Mouse (Mus musculus): ENCODE data around the gene Nckap5. TPM values are rescaled to one million over a fixed set of nuclear protein-coding genes. Genes with fewer than 3 reads are reported as not detected.

The Nckap5 gene
- polyA plus RNA-seq, 1 experiment from 2014 or later: 10.9 TPM

DNA sequence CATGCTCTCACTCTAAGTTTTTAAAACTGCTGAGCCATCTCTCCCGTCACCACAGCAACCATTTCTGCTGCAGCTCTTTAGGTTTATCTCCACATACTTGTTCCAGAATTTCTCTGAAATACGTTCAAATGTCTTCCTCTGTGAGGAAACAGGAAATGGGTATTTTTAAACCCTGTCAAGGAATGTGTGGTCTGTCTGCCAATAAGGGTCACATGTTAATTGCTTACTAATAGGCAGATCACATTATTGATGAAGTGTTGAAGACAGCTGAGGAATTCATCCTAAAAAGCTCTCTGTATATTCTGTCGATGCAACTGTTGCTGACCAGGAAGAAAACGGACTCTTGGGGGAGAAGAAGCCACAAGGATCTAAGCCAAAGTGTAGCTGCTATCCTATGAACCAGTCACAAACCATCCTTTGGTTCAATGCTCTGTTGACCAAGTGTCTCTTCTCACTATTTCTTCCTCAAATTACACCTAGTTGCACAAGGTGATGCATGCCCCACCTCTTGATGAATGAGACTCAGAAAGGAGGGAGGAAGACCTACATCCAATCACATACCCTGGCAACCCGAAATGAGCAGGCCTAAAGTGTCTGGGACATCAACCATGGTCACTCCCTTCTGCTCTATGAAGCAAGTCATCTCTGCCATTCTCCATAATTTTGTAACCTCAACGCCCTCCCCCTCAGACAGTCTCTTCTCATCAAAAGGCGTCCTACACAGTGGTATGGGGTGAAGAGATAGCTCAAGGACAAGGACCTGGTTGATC lies 349.0 kb downstream of the Nckap5 start:
- WGBS: 92% methylated on average over 7 of the region's 7 CpGs
- Histone ChIP-seq H3K4me1 (ENCODE audit: control insufficient read depth, insufficient read depth, low read length) (no peaks in the 10 kb centered on the region), H3K9ac (ENCODE audit: low read depth, low read length) (no peak overlapping the region), H3K4me3 (ENCODE audit: low read depth, low read length) (no peak overlapping the region), H3K4me2 (ENCODE audit: low read length) (no peak overlapping the region), H3K9me3 (replicated peaks; ENCODE audit: control insufficient read depth, low read length, poor library complexity, severe bottlenecking) (no peaks in the 10 kb centered on the region), H3K27me3 (ENCODE audit: control insufficient read depth, insufficient read depth, low read depth, low read length) (no peaks in the 10 kb centered on the region), H3K27ac (ENCODE audit: low read length) (no peak overlapping the region), H3K36me3 (ENCODE audit: control insufficient read depth, insufficient read depth, low read length) (no peaks in the 10 kb centered on the region)
- no peak for ATAC-seq

DNA sequence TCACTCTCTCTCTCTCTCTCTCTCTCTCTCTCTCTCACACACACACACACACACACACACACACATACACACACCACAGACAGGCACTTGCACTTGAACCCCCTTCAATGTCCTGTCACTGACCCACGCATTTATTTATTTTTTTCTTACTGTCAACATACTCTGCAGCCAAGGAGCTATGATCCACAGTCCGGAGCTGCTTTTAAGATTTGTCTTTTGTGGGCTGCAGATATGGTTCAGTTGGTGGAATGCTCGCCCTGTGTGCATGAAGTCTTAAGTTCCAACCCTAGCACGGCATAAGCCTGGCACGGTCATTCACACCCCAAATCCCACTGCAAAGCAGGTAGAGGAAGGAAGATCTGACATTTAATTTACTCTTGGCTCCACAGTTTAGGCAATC lies 357.6 kb downstream of the Nckap5 start:
- H3K27ac ChIP-seq (ENCODE audit: low read length): no peak overlapping the region
- H3K4me3 ChIP-seq (ENCODE audit: low read depth, low read length): no peak overlapping the region
- WGBS: 82% methylated on average over 5 of the region's 5 CpGs
- no peaks in the 10 kb centered on the region for H3K9me3 ChIP-seq (replicated peaks; ENCODE audit: control insufficient read depth, low read length, poor library complexity, severe bottlenecking)
- peaks cover 3% of the 10 kb centered on the region; the same call in 1 of the 2 replicates for H3K4me1 ChIP-seq (ENCODE audit: control insufficient read depth, insufficient read depth, low read length)
- no peaks in the 10 kb centered on the region for H3K36me3 ChIP-seq (ENCODE audit: control insufficient read depth, insufficient read depth, low read length)
- H3K4me2 ChIP-seq (ENCODE audit: low read length): no peak overlapping the region
- H3K9ac ChIP-seq (ENCODE audit: low read depth, low read length): no peak overlapping the region
- no peak for ATAC-seq
- no peaks in the 10 kb centered on the region for H3K27me3 ChIP-seq (ENCODE audit: control insufficient read depth, insufficient read depth, low read depth, low read length)

DNA sequence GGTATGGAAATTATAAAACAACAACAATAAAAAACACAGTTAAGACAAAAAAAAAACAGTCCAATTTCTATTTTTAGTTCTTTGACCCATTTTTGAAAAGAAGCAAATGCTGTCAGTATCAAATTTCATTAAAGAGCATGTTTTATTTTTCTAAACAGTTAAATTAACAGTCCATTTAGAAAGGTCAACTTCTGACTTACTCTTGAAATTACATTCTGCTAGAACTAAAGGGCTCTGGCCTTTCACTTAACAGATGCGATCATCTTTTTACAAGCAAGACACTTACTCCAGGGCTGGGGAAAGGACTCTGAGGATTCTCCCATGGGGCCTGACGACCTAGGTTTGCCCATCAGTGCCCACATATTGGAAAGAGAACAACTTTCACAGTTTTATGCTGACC lies 359.2 kb downstream of the Nckap5 start:
- ATAC-seq: no peak
- H3K36me3 ChIP-seq (ENCODE audit: control insufficient read depth, insufficient read depth, low read length): no peaks in the 10 kb centered on the region
- no peak overlapping the region for H3K9ac ChIP-seq (ENCODE audit: low read depth, low read length)
- H3K27ac ChIP-seq (ENCODE audit: low read length): no peak overlapping the region
- H3K9me3 ChIP-seq (replicated peaks; ENCODE audit: control insufficient read depth, low read length, poor library complexity, severe bottlenecking): no peaks in the 10 kb centered on the region
- no peak overlapping the region for H3K4me3 ChIP-seq (ENCODE audit: low read depth, low read length)
- H3K27me3 ChIP-seq (ENCODE audit: control insufficient read depth, insufficient read depth, low read depth, low read length): no peaks in the 10 kb centered on the region
- WGBS: 71% methylated on average over 2 of the region's 2 CpGs
- peaks cover 3% of the 10 kb centered on the region; the same call in 1 of the 2 replicates for H3K4me1 ChIP-seq (ENCODE audit: control insufficient read depth, insufficient read depth, low read length)
- H3K4me2 ChIP-seq (ENCODE audit: low read length): no peak overlapping the region

DNA sequence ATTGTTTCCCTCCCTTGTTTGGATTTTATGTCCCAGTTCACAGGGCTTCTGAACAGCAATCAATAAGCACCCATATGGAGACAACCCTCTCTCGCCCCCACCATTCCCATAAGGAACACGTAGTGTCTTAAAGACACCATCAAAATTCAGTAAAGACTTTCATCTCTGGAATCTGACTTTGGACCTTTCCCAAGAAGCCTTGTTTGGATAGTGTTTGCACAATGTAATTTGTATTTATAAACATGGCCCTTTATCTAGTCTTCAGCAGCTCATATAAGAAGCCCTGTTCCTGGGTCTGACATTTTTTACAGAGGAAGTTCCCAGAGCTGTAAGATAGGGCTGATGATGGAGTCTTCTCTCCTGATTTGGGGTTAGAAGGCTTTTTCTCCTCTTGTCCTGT lies 359.7 kb downstream of the Nckap5 start:
- Histone ChIP-seq H3K36me3 (ENCODE audit: control insufficient read depth, insufficient read depth, low read length) (no peaks in the 10 kb centered on the region), H3K9ac (ENCODE audit: low read depth, low read length) (no peak overlapping the region), H3K9me3 (replicated peaks; ENCODE audit: control insufficient read depth, low read length, poor library complexity, severe bottlenecking) (no peaks in the 10 kb centered on the region), H3K27me3 (ENCODE audit: control insufficient read depth, insufficient read depth, low read depth, low read length) (no peaks in the 10 kb centered on the region), H3K4me1 (ENCODE audit: control insufficient read depth, insufficient read depth, low read length) (peaks cover 3% of the 10 kb centered on the region; the same call in 1 of the 2 replicates), H3K4me3 (ENCODE audit: low read depth, low read length) (no peak overlapping the region), H3K4me2 (ENCODE audit: low read length) (no peak overlapping the region), H3K27ac (ENCODE audit: low read length) (0 out of 2 replicates have a peak overlapping the region, but pooled peaks have one; percentile 7)
- WGBS: 67% methylated on average over 2 of the region's 2 CpGs
- no peak for ATAC-seq

DNA sequence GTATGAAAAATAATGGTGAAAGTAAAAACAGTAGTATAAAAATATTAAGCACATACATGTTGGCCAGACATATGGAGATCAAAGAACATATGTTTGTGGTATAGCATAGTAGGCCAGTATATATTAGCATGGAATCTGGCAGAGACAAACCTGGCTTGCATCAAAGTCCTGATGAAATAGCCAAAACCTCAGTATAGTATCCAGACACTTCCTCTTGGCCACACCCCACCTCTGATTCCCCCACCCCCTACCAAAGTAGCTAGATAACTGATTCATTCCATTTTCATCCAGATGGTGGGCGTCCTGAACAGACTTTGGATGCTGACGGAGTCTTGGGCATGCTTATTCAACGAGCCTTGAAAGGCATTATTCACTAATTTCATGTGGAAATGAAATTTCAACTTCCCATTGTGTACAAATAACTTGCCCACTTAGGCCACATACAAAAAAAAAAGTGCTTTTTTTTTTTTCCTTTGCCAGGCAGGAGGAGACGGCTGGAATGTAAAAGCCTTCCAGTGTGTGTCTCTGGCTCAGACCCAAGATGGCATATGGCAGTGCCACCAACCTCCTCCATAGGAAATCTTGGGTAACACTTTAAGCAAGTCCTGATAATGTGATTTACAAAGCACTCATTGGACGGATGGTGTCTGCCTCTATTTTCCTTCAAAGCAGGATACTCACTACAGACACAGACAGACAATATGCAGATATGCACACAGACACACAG lies 360.6 kb downstream of the Nckap5 start:
- no peak overlapping the region for H3K27ac ChIP-seq (ENCODE audit: low read length)
- whole genome bisulfite sequencing: 46% methylated on average over 5 of the region's 5 CpGs
- H3K27me3 ChIP-seq (ENCODE audit: control insufficient read depth, insufficient read depth, low read depth, low read length): no peaks in the 10 kb centered on the region
- no peak for ATAC-seq
- no peak overlapping the region for H3K4me3 ChIP-seq (ENCODE audit: low read depth, low read length)
- H3K4me1 ChIP-seq (ENCODE audit: control insufficient read depth, insufficient read depth, low read length): peaks cover 3% of the 10 kb centered on the region; the same call in 1 of the 2 replicates
- no peak overlapping the region for H3K9ac ChIP-seq (ENCODE audit: low read depth, low read length)
- H3K9me3 ChIP-seq (replicated peaks; ENCODE audit: control insufficient read depth, low read length, poor library complexity, severe bottlenecking): no peaks in the 10 kb centered on the region
- no peak overlapping the region for H3K4me2 ChIP-seq (ENCODE audit: low read length)
- H3K36me3 ChIP-seq (ENCODE audit: control insufficient read depth, insufficient read depth, low read length): no peaks in the 10 kb centered on the region

DNA sequence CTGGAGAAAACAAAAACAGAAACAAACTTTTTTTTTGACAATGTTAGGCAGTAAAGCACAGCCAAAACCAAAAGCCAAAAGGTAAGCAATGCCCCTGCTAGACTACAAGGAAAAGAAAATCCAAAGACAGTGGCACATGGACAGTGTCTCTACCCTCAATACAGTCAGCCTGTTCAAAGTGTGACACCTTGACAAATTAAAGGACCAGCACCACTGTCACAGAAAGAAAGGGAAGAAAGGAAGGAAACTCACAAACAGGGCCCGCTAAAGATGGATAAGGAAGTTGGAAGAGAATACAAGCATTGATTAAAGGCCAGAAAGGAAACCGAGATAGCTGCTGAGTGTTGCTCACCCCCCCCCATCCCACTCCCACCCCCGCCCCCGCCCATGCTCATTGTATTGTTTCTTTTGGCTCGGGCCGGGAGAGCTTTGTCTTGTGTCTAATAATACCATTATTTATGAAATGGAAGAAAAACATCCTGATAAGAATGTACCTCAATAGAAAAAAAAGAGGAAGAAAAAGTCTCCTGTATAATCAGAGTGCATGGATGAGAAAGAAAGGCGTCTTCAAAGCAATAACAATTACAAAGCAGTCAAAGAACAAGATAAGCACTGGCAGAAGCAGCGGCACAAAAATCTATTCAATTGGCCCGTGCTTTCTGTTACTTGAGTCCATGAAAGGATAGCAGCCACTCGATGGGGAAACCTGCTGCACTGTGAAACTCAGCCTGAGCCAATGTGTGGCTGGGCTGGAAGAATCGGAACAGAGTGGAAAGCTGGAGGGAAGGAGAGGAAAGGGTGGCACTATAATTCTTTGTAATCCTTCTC lies 368.9 kb downstream of the Nckap5 start:
- ATAC-seq: no peak
- Histone ChIP-seq H3K9me3 (replicated peaks; ENCODE audit: control insufficient read depth, low read length, poor library complexity, severe bottlenecking) (no peaks in the 10 kb centered on the region), H3K4me1 (ENCODE audit: control insufficient read depth, insufficient read depth, low read length) (peaks cover 4% of the 10 kb centered on the region; the same call in 1 of the 2 replicates), H3K9ac (ENCODE audit: low read depth, low read length) (no peak overlapping the region), H3K27ac (ENCODE audit: low read length) (no peak overlapping the region), H3K4me2 (ENCODE audit: low read length) (no peak overlapping the region), H3K4me3 (ENCODE audit: low read depth, low read length) (no peak overlapping the region), H3K36me3 (ENCODE audit: control insufficient read depth, insufficient read depth, low read length) (no peaks in the 10 kb centered on the region), H3K27me3 (ENCODE audit: control insufficient read depth, insufficient read depth, low read depth, low read length) (no peaks in the 10 kb centered on the region)
- 18% methylated on average over 11 of the region's 11 CpGs for WGBS

DNA sequence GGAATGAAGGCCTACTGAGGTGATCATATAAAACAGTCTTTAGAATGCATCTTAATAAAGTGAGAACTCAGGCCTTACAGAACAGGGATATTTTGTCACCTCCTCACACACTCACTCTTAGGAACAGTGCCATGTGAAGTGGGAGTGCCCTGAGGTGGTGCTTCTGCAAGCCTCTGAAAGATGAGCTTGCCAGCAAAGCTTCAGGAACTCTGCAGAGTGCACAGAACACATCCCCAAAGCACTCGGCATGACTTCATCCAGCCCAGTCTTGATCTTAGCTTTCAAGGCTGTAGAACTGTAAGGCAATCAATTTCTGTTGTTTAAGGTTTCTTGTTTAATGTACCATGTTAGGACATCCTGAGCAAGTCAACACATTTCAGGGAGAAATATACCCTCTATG lies 372.9 kb downstream of the Nckap5 start:
- Histone ChIP-seq H3K27ac (ENCODE audit: low read length) (no peak overlapping the region), H3K4me2 (ENCODE audit: low read length) (no peak overlapping the region), H3K9me3 (replicated peaks; ENCODE audit: control insufficient read depth, low read length, poor library complexity, severe bottlenecking) (no peaks in the 10 kb centered on the region), H3K27me3 (ENCODE audit: control insufficient read depth, insufficient read depth, low read depth, low read length) (no peaks in the 10 kb centered on the region), H3K36me3 (ENCODE audit: control insufficient read depth, insufficient read depth, low read length) (no peaks in the 10 kb centered on the region), H3K4me1 (ENCODE audit: control insufficient read depth, insufficient read depth, low read length) (peaks cover 4% of the 10 kb centered on the region; the same call in 1 of the 2 replicates), H3K4me3 (ENCODE audit: low read depth, low read length) (no peak overlapping the region), H3K9ac (ENCODE audit: low read depth, low read length) (no peak overlapping the region)
- no peak for ATAC-seq
- 78% methylated on average over 1 of the region's 1 CpGs for WGBS

DNA sequence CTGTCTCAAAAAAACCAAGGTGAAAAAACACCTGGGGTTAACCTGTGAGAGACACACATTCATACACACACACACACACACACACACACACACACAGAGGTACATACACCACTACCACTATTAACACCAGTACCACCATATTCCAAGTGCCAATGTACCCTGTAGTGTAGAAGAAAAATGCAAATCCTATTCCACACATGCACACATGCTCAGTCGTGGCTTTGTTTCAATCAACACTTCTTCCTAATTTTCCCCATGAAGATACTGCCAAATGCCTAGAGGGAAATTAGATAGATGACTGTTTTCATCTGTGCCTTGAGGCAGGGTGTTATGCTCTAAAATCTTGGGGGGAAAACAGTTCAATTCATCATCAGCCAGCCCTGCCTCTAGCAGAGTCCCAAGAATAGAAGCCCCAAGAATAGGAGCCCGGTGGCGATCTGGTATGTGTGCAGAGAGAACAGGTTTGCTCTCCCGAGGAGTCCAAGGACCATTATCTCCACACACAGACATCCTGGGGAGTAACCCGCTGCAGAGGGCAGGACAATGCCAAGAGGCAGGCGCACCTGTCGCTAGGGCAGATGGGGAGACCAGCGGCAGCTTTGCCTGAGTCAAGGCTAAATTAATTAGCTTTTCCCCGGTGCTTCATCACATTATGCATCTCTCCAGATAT lies 376.0 kb downstream of the Nckap5 start:
- ATAC-seq: 0 out of 2 replicates have a peak, but pooled peaks have one; percentile 58
- WGBS: 24% methylated on average over 9 of the region's 9 CpGs
- Histone ChIP-seq H3K36me3 (ENCODE audit: control insufficient read depth, insufficient read depth, low read length) (no peaks in the 10 kb centered on the region), H3K4me2 (ENCODE audit: low read length) (no peak overlapping the region), H3K27ac (ENCODE audit: low read length) (no peak overlapping the region), H3K9me3 (replicated peaks; ENCODE audit: control insufficient read depth, low read length, poor library complexity, severe bottlenecking) (no peaks in the 10 kb centered on the region), H3K4me1 (ENCODE audit: control insufficient read depth, insufficient read depth, low read length) (no peaks in the 10 kb centered on the region; the same call in 1 of the 2 replicates), H3K27me3 (ENCODE audit: control insufficient read depth, insufficient read depth, low read depth, low read length) (no peaks in the 10 kb centered on the region), H3K4me3 (ENCODE audit: low read depth, low read length) (no peak overlapping the region), H3K9ac (ENCODE audit: low read depth, low read length) (no peak overlapping the region)

All from midbrain, embryonic 16.5 days (tissue).